Mouse (Mus musculus) stomach, embryonic 14.5 days (tissue): Measurements from ENCODE around the gene Nlrc5. TPM values are rescaled to one million over a fixed set of nuclear protein-coding genes. Genes with fewer than 3 reads are reported as not detected.

Experiments
- ATAC-seq: fragments of 200-750 bp; cut with Nextera tagmentation; 2 replicates; pipeline ENCODE4 v1.8.0; 2017; ENCODE audit warnings: low read depth, moderate TSS enrichment; ENCODE audit not compliant: insufficient number of reproducible peaks, insufficient read depth, low FRiP score
- H3K27ac ChIP-seq: fragments of 300-500 bp; sonication (generic); 2 replicates; pipeline ENCODE4 v1.5.1; 2014; ENCODE audit warnings: mild to moderate bottlenecking, low read length, moderate library complexity, mixed read lengths
- H3K27me3 ChIP-seq: fragments of 300-500 bp; sonication (generic); 2 replicates; pipeline ENCODE4 v1.6.1; 2014; ENCODE audit warnings: low read length, control low read depth, mixed read lengths; ENCODE audit not compliant: control insufficient read depth, insufficient read depth
- H3K36me3 ChIP-seq: fragments of 300-500 bp; sonication (generic); 2 replicates; pipeline ENCODE4 v1.6.1; 2014; ENCODE audit warnings: mild to moderate bottlenecking, control low read depth, low read length, moderate library complexity, mixed read lengths; ENCODE audit not compliant: control insufficient read depth, insufficient read depth
- H3K4me1 ChIP-seq: fragments of 300-500 bp; sonication (generic); 2 replicates; pipeline ENCODE4 v1.6.1; 2014; ENCODE audit warnings: low read length, control low read depth, mixed read lengths; ENCODE audit not compliant: control insufficient read depth, insufficient read depth
- H3K4me2 ChIP-seq: fragments of 300-500 bp; sonication (generic); replicated peaks from 2 replicates; pipeline ENCODE4 v1.6.1; 2014; ENCODE audit warnings: low read depth, low read length, control low read depth
- H3K4me3 ChIP-seq: fragments of 300-500 bp; sonication (generic); 2 replicates; pipeline ENCODE4 v1.5.1; 2014; ENCODE audit warnings: low read depth, low read length, control low read depth
- H3K9ac ChIP-seq: fragments of 300-500 bp; sonication (generic); replicated peaks from 2 replicates; pipeline ENCODE4 v1.6.1; 2014; ENCODE audit warnings: low read depth, mild to moderate bottlenecking, control low read depth, low read length, moderate library complexity, mixed read lengths
- H3K9me3 ChIP-seq: fragments of 300-500 bp; sonication (generic); 2 replicates; pipeline ENCODE4 v1.6.1; 2016; ENCODE audit warnings: low read depth, low read length, control low read depth; ENCODE audit not compliant: control insufficient read depth
- WGBS: fragments of 180-500 bp; shearing (Covaris S2); extraction: QIAGEN DNeasy Blood & Tissue Kit; methylation state at CpG from one replicate; pipeline ENCODE4 v1.1.7; 2014; 5-methylcytosine and 5-hydroxymethylcytosine counted together
- polyA plus RNA-seq: library from polyadenylated mRNA; unstranded; fragments of >200 nt; fragmentation: Nextera tagmentation; extraction: Ambion mirVana; gene quantifications from 2 replicates; pipeline ENCODE4 v1.2.1, GENCODE M21; 2014

Nlrc5 gene
- polyA plus RNA-seq, 1 experiment from 2014 or later, result 1.4 TPM

DNA sequence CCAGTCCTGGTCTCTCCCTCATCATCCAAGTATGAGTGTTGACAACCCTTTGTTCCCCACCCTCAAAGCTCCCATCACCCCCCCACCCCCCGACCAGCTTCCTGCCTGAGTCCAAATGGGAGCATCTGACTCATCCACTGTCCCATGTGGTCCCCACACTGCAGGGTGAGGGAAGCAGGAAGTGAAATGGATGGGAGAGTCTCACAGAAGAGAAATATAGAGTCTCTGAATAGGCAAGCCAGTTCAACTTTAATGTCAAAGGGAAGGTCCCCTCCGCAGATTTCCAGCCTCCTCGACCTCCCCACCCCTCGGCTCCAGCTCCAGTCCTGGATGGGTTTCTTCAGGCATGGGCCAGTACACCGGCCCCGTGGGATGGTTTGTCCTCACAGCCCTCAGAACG is 4.8 kb upstream of the Nlrc5 start:
- Histone ChIP-seq H3K27me3 (no peaks in the 10 kb centered on the region), H3K4me2 (no peak overlapping the region), H3K9ac (no peak overlapping the region), H3K9me3 (no peaks in the 10 kb centered on the region), H3K36me3 (no peaks in the 10 kb centered on the region), H3K27ac (no peak overlapping the region), H3K4me3 (no peak overlapping the region), H3K4me1 (no peaks in the 10 kb centered on the region)
- ATAC-seq, result no peak
- 83% methylated on average over 7 of the region's 7 CpGs for WGBS

- Histone ChIP-seq H3K9ac (no peak overlapping the region), H3K36me3 (no peaks in the 10 kb centered on the region), H3K27ac (no peak overlapping the region), H3K4me1 (no peaks in the 10 kb centered on the region), H3K4me3 (no peak overlapping the region), H3K4me2 (no peak overlapping the region), H3K27me3 (no peaks in the 10 kb centered on the region), H3K9me3 (no peaks in the 10 kb centered on the region)
- WGBS, result 77% methylated on average over 3 of the region's 3 CpGs
- ATAC-seq, result no peak
Measured at GRCm38 (mm10) chr8:94432212-94432611, 1.9 kb upstream of the Nlrc5 start.

- Histone ChIP-seq H3K9me3 (no peaks in the 10 kb centered on the region), H3K4me3 (no peak overlapping the region), H3K27me3 (no peaks in the 10 kb centered on the region), H3K9ac (no peak overlapping the region), H3K36me3 (no peaks in the 10 kb centered on the region), H3K4me2 (no peak overlapping the region), H3K27ac (no peak overlapping the region), H3K4me1 (no peaks in the 10 kb centered on the region)
- no peak for ATAC-seq
- 77% methylated on average over 3 of the region's 3 CpGs for WGBS
Measured at GRCm38 (mm10) chr8:94434958-94435357, 802 bp downstream of the Nlrc5 start.

- Histone ChIP-seq H3K27me3 (no peaks in the 10 kb centered on the region), H3K9ac (no peak overlapping the region), H3K4me2 (no peak overlapping the region), H3K4me1 (no peaks in the 10 kb centered on the region), H3K27ac (no peak overlapping the region), H3K9me3 (no peaks in the 10 kb centered on the region), H3K36me3 (no peaks in the 10 kb centered on the region), H3K4me3 (no peak overlapping the region)
- 91% methylated on average over 15 of the region's 15 CpGs for WGBS
- ATAC-seq, result no peak
Measured at GRCm38 (mm10) chr8:94435397-94436111, 1.4 kb downstream of the Nlrc5 start.

GRCm38 (mm10) chr8:94436112-94436572 is 2.0 kb downstream of the Nlrc5 start:
- 93% methylated on average over 5 of the region's 5 CpGs for WGBS
- no peak for ATAC-seq
- no peak overlapping the region for H3K4me3 ChIP-seq
- no peak overlapping the region for H3K27ac ChIP-seq
- H3K9ac ChIP-seq, result no peak overlapping the region
- no peak overlapping the region for H3K4me2 ChIP-seq
- H3K36me3 ChIP-seq, result no peaks in the 10 kb centered on the region
- H3K27me3 ChIP-seq, result no peaks in the 10 kb centered on the region
- no peaks in the 10 kb centered on the region for H3K4me1 ChIP-seq
- H3K9me3 ChIP-seq, result no peaks in the 10 kb centered on the region

- no peaks in the 10 kb centered on the region for H3K4me1 ChIP-seq
- ATAC-seq, result no peak
Measured at GRCm38 (mm10) chr8:94436900-94437299, 2.7 kb downstream of the Nlrc5 start.

GRCm38 (mm10) chr8:94438659-94439058 is 4.5 kb downstream of the Nlrc5 start:
- WGBS, result 87% methylated on average over 5 of the region's 5 CpGs
- H3K4me2 ChIP-seq, result no peak overlapping the region
- H3K36me3 ChIP-seq, result no peaks in the 10 kb centered on the region
- no peak for ATAC-seq
- no peaks in the 10 kb centered on the region for H3K4me1 ChIP-seq
- H3K27me3 ChIP-seq, result no peaks in the 10 kb centered on the region
- H3K27ac ChIP-seq, result no peak overlapping the region
- no peak overlapping the region for H3K4me3 ChIP-seq
- H3K9me3 ChIP-seq, result no peaks in the 10 kb centered on the region
- no peak overlapping the region for H3K9ac ChIP-seq

More at GRCm38 (mm10) chr8:94436900-94437299, 2.7 kb downstream of the Nlrc5 start:
- Histone ChIP-seq H3K4me2 (no peak overlapping the region), H3K4me3 (no peak overlapping the region), H3K27ac (no peak overlapping the region), H3K36me3 (no peaks in the 10 kb centered on the region), H3K9me3 (no peaks in the 10 kb centered on the region), H3K27me3 (no peaks in the 10 kb centered on the region), H3K9ac (no peak overlapping the region)
- WGBS, result 75% methylated on average over 3 of the region's 3 CpGs

GRCm38 (mm10) chr8:94439691-94440090 is 5.5 kb downstream of the Nlrc5 start:
- Histone ChIP-seq H3K27me3 (no peaks in the 10 kb centered on the region), H3K36me3 (no peaks in the 10 kb centered on the region), H3K4me3 (no peak overlapping the region), H3K9ac (no peak overlapping the region), H3K4me2 (no peak overlapping the region), H3K9me3 (no peaks in the 10 kb centered on the region), H3K27ac (no peak overlapping the region), H3K4me1 (no peaks in the 10 kb centered on the region)
- ATAC-seq, result no peak

- Histone ChIP-seq H3K4me3 (no peak overlapping the region), H3K4me2 (no peak overlapping the region), H3K27ac (no peak overlapping the region), H3K27me3 (no peaks in the 10 kb centered on the region), H3K4me1 (no peaks in the 10 kb centered on the region), H3K36me3 (no peaks in the 10 kb centered on the region), H3K9ac (no peak overlapping the region), H3K9me3 (no peaks in the 10 kb centered on the region)
- no peak for ATAC-seq
- WGBS, result 86% methylated on average over 1 of the region's 1 CpGs
Measured at GRCm38 (mm10) chr8:94440389-94440788, 6.2 kb downstream of the Nlrc5 start.
